Mouse (Mus musculus) CD4-positive, CD25-positive, alpha-beta regulatory T cell, adult 4 months (primary cell): ENCODE results near the gene Trim61. TPM values are rescaled to one million over a fixed set of nuclear protein-coding genes. Genes with fewer than 3 reads are reported as not detected.
"Not testable (repeated sequence)": the region's sequence is repeated elsewhere in the genome, so short reads cannot be mapped to it uniquely, and the experiment has no call there.

ENCODE experiments used
- ATAC-seq: one replicate; pipeline ENCODE4 v1.8.0; 2017
- polyA plus RNA-seq, 2 experiments: library from polyadenylated mRNA; unstranded; fragments of 100-300 nt; shearing (Covaris generic); gene quantifications; one replicate each; pipeline ENCODE4 v1.2.1; 2017

Gene Trim61
- polyA plus RNA-seq: not detected

DNA sequence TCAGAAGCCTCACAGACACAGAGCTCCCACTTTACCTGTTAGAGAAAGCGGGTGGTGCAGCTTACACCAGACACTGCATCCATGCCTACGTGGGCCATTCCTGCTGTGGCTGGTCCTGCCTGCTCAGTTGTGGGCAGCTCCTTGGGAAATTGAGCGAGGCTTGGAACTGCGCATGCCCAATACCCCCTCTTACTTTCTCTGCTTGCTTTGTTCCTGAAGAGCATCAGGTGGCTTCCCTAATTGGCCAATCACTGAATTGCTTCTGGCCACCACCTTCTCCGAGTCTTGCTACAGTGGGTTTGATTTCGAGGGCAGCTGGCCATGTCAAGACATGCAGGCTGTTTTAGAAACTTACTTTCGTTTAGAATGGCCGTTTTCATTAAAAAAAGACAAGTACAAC lies at the start of gene Trim61, which contains the start of gene Trim60:
Gene Trim61 (minus strand): TSS at position 101 of the 400 bp plus-strand sequence.
Gene Trim60 (minus strand): TSS at position 162 of the 400 bp plus-strand sequence.
- no peak for ATAC-seq

DNA sequence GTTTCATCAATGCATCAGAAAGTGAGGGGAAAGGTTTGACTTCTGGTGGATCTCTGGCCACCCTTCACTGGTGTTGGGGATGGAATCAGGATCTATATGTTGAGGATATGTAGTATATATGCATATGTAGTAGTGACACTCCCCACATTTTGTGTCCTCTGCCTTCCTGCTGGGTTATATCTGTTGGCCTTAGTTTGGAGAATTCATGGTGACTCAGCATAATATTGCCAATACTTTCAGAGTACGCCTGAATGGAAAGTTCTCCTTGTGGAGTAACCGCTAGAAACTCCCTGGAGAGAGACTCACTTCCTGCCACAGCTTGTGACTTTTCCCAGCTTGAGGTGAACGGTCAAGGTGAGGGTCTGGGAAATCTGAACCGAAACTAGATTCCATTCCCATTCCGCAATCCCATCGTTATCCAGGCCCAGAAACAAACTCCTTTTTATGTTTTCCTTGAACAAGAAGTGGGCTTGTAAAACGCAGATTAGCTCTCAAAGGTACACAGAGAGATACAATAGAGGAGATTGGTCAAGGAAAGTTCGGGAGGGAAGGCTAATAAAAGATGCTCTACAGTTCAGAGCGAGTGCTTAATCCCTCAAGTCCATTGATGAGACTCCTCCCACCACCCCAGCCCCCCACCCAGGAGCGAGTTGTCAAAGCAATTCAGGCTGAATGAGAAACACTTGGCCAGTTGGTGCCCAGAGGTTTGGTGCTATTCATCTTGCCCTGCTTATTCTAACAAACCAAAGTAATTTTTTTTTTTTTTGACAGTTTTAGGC lies 49.6 kb upstream of the Trim61 start:
- no peak for ATAC-seq

DNA sequence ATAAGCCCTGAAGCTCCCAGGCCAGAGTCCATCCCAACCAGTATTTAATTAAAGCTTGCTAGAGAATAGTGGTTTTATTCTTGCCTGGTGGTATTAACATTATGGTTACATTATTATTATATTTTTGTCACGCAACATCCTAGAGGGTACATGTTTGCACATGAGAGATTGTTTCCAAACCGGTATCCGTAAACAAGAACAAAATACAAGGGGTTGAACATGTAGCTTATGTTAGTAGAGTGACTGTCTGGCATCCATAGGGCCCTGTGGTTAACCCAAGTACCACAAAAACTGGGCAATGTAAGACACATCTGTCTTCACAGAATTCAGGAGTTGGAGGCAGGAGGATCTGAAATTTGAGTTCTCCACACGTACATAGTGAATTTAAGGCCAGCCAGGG lies 48.7 kb upstream of the Trim61 start:
- ATAC-seq: no peak

- no peak for ATAC-seq
Observed at GRCm38 (mm10) chr8:65065622-65066021, 47.3 kb upstream of the Trim61 start.

- no peak for ATAC-seq
Observed at GRCm38 (mm10) chr8:65064071-65064470, 45.7 kb upstream of the Trim61 start.

- no peak for ATAC-seq
Observed at GRCm38 (mm10) chr8:65062195-65062594, 43.9 kb upstream of the Trim61 start.

DNA sequence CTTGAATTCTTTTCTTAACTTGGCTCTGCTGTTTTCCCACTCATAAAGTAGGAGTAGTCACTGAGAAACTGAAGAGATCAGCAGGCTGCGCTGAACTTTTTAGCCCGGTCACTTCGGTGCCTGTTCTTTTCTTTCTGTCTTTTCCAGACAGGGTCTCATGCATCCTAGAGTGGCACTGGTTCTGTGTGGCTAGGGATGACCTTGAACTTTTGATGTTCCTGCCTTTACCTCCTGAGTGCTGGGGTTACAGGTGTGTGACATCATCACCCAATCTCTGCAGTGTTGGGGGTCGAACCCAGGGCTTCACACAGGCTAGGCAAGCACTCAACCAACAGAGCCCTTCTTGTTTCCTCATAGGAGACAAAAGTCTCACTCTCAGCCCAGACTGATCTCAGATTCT lies 38.4 kb upstream of the Trim61 start:
- ATAC-seq: no peak

DNA sequence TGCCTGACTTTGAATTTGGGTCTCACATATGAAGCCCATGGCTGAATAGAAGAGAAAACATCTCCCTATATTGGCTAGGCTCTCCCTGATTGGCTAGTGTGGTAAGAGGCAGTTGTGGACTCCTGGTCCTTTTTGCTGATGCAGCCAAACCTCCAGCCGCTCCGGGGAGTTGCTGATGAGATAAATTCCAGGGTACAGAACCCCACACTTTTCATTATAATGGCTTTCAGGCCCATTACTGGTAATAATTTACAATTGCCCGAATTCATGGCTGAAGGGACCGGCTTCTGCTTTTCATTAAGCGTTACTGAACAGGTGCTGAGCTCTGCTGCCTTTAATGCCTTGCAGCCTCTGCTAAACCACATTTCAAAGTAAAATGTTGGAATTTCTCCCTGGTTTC lies 35.6 kb upstream of the Trim61 start:
- no peak for ATAC-seq

DNA sequence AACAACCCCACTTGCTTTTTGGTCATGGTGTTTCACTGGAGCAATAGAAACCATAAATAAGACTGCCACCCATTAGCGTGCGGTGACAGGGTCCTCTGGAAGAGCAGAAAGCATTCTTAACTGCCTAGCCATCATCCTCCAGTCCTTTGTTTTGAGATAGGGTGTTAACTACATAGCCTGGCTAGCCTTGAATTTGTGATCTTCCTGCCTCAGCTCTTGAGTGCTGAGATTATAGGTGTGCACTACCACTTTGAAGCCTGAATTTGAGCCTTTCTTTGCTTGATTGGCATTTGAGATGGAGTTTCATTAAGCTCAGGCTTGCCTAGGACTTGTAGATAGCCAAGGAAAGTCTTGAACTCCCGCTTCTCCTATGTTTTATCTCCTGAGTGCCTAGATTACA lies 35.2 kb upstream of the Trim61 start:
- no peak for ATAC-seq

GRCm38 (mm10) chr8:65047801-65048200 lies 29.5 kb upstream of the Trim61 start:
- no peak for ATAC-seq

DNA sequence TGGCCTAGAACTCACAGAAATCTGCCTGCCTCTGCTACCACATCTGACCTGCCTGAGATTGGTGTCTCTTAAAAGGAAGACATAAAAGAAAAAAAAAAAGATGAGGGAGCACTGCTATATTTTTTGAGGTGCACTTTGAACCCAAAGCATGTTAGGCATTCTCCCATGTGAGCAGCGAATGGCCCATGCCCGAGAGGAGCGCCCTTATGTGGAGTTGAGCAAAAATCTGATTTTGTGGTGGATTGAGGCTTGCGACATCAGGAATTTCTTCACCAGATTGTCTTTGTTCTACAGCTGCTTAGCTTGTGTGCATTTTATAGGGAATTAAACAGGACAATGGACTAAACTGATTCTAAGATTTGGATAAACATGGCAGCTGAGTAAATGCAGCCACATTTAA lies 28.9 kb upstream of the Trim61 start:
- ATAC-seq: no peak

DNA sequence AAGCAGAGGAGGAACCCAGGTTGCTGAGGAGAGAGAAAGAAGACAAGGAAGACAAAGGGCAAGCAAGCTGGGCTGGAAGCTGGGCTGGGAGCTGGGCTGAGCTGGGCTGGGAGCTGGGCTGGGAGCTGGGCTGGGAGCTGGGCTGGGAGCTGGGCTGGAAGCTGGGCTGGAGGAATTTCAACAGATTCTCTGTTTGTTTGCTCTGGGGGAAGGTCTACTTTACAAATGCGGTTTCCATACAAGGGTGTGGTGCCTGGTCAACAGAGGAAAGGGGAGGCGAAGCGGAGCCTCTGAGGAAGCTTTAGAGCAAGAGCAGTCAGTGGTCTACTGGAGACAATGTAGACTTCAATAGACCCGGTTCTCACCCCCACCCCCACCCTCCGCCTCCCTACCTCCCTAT lies 28.2 kb upstream of the Trim61 start:
- no peak for ATAC-seq

- ATAC-seq: no peak
Observed at GRCm38 (mm10) chr8:65037117-65037533, 18.8 kb upstream of the Trim61 start, which contains the start of gene Apela. TSS of gene Apela (minus strand) at chr8:65037336.

- no peak for ATAC-seq
Observed at GRCm38 (mm10) chr8:65034136-65034535, 15.8 kb upstream of the Trim61 start.

GRCm38 (mm10) chr8:65033056-65033455 lies 14.7 kb upstream of the Trim61 start:
- ATAC-seq: no peak

DNA sequence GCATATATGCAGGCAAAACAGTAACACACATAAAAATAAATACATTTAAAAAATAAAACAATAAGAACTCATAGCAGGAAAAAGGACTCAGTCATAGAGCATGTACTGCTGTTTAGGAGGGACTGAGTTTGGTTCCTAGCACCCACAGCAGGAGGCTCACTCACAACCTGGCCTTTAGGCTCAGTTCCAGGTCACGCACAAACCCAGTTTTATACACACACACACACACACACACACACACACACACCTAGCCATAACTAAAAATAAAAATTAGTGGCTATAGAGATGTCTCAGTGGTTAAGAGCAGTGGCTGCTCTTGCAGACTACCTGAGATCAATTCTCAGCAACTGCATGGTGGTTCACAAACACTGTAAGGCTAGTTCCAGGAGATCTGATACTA lies 13.8 kb upstream of the Trim61 start:
- ATAC-seq: no peak

- no peak for ATAC-seq
Observed at GRCm38 (mm10) chr8:65030735-65031485, 12.6 kb upstream of the Trim61 start.

- ATAC-seq: no peak
Observed at GRCm38 (mm10) chr8:65029776-65030175, 11.5 kb upstream of the Trim61 start.

- ATAC-seq: no peak
Observed at GRCm38 (mm10) chr8:65028959-65029686, 10.8 kb upstream of the Trim61 start.

GRCm38 (mm10) chr8:65022485-65022884 lies 4.2 kb upstream of the Trim61 start:
- peak; percentile 39 for ATAC-seq

- not testable (repeated sequence) for ATAC-seq
Observed at GRCm38 (mm10) chr8:65007616-65008015, 10.7 kb downstream of the Trim61 start.

GRCm38 (mm10) chr8:64998806-64999365 lies 19.4 kb downstream of the Trim61 start:
- no peak for ATAC-seq

DNA sequence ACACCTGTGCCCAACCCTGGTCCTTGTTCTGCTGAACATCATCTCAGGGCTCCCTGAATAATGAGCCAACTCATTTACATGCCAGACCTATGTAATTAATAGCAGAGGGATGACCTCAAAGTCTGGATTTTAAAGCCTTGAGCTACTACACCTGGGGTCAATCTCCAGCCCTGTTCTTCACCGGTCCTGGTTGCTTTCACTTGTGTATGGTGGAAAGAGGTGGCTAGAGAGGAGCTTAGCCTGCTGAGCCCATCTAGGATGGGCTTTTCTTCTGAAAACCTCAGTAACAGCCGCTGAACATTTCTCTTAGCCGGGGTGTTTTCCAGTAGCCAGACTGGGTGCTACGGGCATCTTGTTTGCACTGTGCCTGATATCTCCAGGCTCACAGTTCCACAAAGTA lies 30.6 kb downstream of the Trim61 start, which contains the start of gene Trim75:
Gene Trim75 (minus strand): TSS at position 101 of the 400 bp plus-strand sequence.
- no peak for ATAC-seq
